Mouse (Mus musculus): ENCODE results near the gene Mfsd12.

DNA sequence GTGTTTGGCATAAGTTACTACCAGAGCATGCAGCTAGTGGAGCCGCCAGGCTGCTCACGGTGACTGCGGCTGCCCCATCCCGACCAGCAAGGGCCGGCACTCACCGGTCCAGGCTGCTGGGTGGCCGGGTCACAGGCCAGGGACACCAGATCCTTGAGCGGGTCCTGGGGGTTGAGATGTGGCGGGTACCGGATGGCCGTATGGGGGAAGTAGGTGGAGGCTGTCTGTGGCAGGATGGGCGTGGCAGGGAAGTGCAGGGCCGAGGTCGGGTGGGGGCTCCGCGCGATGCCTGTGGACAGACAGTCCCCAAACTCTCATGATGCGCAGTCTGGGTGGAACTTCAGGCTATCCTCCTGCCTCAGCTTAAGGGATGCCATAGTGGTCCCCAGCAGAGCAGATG, 47.4 kb downstream of the Mfsd12 start:
- TF ChIP-seq EP300 (IDR thresholded peaks at IDR 0.05; ENCODE audit: low read length) (no peak), CTCF (conservative IDR thresholded peaks at IDR 0.05 in 1 of 2, IDR thresholded peaks at IDR 0.05 in 1 of 2; ENCODE audit: low read depth in 2 of 2, low read length in 2 of 2) (no peak), NELFE (IDR thresholded peaks at IDR 0.05; ENCODE audit: low read depth, low read length) (no peak), GABPA (IDR thresholded peaks at IDR 0.05; ENCODE audit: insufficient replicate concordance, low read depth, low read length) (no peak), UBTF (IDR thresholded peaks at IDR 0.05; ENCODE audit: low read depth, low read length) (no peak), MXI1 (IDR thresholded peaks at IDR 0.05; ENCODE audit: low read depth, low read length) (no peak), POLR2A (IDR thresholded peaks at IDR 0.05; ENCODE audit: low read depth, low read length) (no peak), ZC3H11A (IDR thresholded peaks at IDR 0.05; ENCODE audit: low read depth, low read length) (no peak), MAFK (IDR thresholded peaks at IDR 0.05; ENCODE audit: insufficient replicate concordance, low read length) (no peak), HCFC1 (IDR thresholded peaks at IDR 0.05; ENCODE audit: low read depth, low read length) (no peak)
